Mouse (Mus musculus) thymus, adult 2 months (tissue): ENCODE measurements around the gene Enpp3.

Source experiments
- CTCF ChIP-seq: fragments of 200-500 bp; IDR thresholded peaks from 2 replicates; pipeline ENCODE4 v1.5.1; 2012; ENCODE audit warnings: mild to moderate bottlenecking, control low read depth, low read length, moderate library complexity, borderline replicate concordance; ENCODE audit not compliant: control insufficient read depth, poor library complexity, insufficient read depth; ENCODE audit errors: extremely low read depth
- POLR2A ChIP-seq: fragments of 200-500 bp; IDR thresholded peaks from 2 replicates; pipeline ENCODE4 v1.6.1; 2012; ENCODE audit warnings: mild to moderate bottlenecking, low read length, control low read depth, moderate library complexity; ENCODE audit not compliant: control insufficient read depth, poor library complexity, insufficient read depth; ENCODE audit errors: extremely low read depth

GRCm38 (mm10) chr10:24841998-24842397, 625 bp downstream of the Enpp3 start:
- TF ChIP-seq CTCF (no peak), POLR2A (no peak)
